Mouse (Mus musculus) bone marrow, adult 2 months (tissue): ENCODE data around the gene Kcnh4. TPM values are rescaled to one million over a fixed set of nuclear protein-coding genes. Genes with fewer than 3 reads are reported as not detected.

Experiments
- H3K27ac ChIP-seq: fragments of 200-500 bp; 2 replicates; pipeline ENCODE4 v1.5.1; 2012; ENCODE audit warnings: low read depth, mild to moderate bottlenecking, control low read depth, inconsistent platforms, low read length; ENCODE audit not compliant: control insufficient read depth, poor library complexity, insufficient read depth
- H3K4me1 ChIP-seq: fragments of 200-500 bp; 2 replicates; pipeline ENCODE4 v1.6.1; 2011; ENCODE audit warnings: low read length; ENCODE audit not compliant: control insufficient read depth, insufficient read depth
- H3K4me3 ChIP-seq: fragments of 200-500 bp; replicated peaks from 2 replicates; pipeline ENCODE3; 2011; ENCODE audit warnings: mild to moderate bottlenecking, low read depth, low read length, control low read depth; ENCODE audit not compliant: control insufficient read depth
- CTCF ChIP-seq: fragments of 200-500 bp; IDR thresholded peaks from 2 replicates; pipeline ENCODE4 v1.5.1; 2011; ENCODE audit warnings: low read length, control low read depth; ENCODE audit not compliant: control insufficient read depth, insufficient read depth
- POLR2A ChIP-seq: fragments of 200-500 bp; IDR thresholded peaks from 2 replicates; pipeline ENCODE4 v1.6.1; 2011; ENCODE audit warnings: low read depth, mild to moderate bottlenecking, control low read depth, low read length, borderline replicate concordance; ENCODE audit not compliant: control insufficient read depth
- WGBS: fragments of 180-500 bp; shearing (Covaris S2); methylation state at CpG from one replicate; pipeline ENCODE4 v1.1.7; 2018; 5-methylcytosine and 5-hydroxymethylcytosine counted together
- polyA plus RNA-seq: library from polyadenylated mRNA; stranded (reverse); fragments of >200 nt; gene quantifications from 2 replicates; pipeline ENCODE4 v1.2.4, GENCODE M21; 2011; ENCODE audit warnings: low replicate concordance; ENCODE audit not compliant: missing spikeins, insufficient read depth, insufficient read length

Kcnh4 gene
- polyA plus RNA-seq, 1 experiment, result not detected

DNA sequence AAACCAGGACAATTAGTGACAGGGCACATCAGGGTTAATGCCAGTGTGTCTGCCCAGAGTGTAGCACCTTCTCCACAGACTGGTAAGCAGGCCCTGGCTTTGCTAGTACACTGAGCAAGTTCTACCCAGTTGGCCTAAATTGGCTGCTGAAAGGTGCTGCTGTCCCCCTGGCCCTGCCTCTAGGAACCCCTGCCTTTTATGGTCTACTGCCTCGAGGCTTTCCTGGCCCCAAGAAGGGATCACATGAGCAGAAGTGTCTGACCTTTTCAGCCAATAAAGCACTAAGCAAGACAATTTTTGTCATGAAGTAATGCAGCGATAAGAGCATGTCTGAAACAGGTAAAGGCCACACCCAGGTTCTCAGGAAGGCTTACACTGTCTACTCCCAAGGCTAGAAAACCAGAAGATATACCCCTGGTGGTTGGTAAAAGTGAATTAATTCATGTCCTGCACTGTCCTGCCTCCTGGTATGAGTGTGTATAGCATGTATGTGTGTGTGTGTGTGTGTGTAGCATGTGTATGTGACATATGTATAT is 37.2 kb downstream of the Kcnh4 start:
- Histone ChIP-seq H3K4me3 (no peak overlapping the region), H3K4me1 (peaks cover 18% of the 10 kb centered on the region), H3K27ac (peak overlapping the region; percentile 46)
- TF ChIP-seq POLR2A (no peak), CTCF (no peak)
- 32% methylated on average over 2 of the region's 2 CpGs for WGBS

DNA sequence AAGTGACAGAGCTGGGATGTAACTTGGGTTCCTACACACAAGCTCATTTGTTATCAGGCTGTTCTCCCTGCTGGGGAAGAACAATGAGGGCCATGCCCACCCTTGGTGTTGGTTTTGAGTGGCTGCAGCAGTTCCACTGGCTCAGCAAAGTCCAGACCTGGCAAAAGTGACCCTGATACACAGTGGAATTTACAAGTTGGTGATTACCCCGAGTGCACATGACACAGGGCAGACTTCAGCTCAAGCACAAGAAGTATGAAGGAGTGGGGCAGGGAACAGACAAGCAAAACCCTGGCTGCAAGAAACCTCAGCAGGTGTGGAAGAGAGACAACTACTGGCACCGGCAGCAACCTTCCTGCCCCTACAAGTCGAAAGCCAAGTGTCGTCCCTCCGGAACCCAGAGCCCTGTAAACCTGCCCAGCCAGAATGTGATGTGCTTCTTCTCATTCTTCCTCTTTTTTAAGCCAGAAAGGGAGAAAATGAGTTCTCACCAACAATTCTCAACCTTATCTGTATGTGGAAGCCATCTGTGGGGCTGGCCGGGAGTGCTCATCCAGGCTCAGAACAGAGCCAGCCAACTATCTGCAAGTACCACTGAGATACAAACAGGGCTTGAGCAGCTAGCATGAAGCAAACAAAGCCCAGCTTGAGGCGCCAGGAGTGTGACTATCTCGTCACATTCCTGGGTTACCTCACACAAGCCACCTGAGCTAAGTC is 37.8 kb downstream of the Kcnh4 start:
- Histone ChIP-seq H3K4me3 (no peak overlapping the region), H3K4me1 (peaks cover 18% of the 10 kb centered on the region), H3K27ac (peak overlapping the region; percentile 46)
- TF ChIP-seq POLR2A (no peak), CTCF (no peak)
- 9% methylated on average over 8 of the region's 8 CpGs for WGBS

DNA sequence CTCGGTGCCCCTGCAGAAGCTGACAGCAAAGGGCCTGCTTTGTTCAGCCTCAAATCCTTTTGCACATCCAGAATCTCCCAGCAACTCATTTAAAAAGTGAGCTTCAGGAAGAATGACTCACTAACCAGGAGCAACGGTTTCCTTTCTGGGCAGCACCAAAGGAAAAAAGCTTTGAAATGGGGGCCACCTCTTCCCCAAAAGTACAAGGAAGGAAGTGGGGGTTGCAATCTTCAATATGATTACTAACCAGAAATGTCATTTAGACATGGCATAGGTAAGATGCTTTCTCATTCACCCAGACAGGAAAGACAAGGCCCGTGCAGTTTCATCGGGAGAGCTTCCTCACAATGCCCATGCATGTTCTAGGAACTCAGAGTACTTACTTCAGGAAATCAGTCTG is 38.5 kb downstream of the Kcnh4 start:
- Histone ChIP-seq H3K4me3 (no peak overlapping the region), H3K4me1 (peaks cover 18% of the 10 kb centered on the region), H3K27ac (peak overlapping the region; percentile 27)
- WGBS, result 5% methylated on average over 4 of the region's 4 CpGs
- TF ChIP-seq CTCF, result no peak
- TF ChIP-seq POLR2A, result no peak

DNA sequence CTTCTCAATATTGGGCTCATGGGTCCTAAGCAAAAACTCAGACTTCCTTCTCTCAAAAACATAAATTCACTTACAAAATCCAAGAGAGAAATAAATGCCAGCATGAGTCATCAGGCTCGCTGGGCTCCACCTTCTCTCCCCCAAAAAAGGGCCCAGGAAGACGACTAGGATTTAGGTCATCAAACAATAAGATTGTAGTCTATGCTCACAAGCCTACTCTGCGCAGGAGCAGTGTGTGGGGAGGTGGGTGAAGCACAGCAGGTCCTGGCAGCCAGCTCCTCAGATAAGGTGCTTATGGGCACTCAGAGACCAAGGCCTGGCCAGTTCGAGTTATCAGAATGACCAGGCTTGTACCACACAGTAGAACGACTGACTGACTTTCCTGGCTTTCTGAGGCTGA is 39.4 kb downstream of the Kcnh4 start:
- no peak for TF ChIP-seq POLR2A
- TF ChIP-seq CTCF, result no peak
- Histone ChIP-seq H3K27ac (peak overlapping the region; percentile 27; the same call in 1 of the 2 replicates), H3K4me1 (peaks cover 18% of the 10 kb centered on the region), H3K4me3 (no peak overlapping the region)
- 32% methylated on average over 5 of the region's 5 CpGs for WGBS

DNA sequence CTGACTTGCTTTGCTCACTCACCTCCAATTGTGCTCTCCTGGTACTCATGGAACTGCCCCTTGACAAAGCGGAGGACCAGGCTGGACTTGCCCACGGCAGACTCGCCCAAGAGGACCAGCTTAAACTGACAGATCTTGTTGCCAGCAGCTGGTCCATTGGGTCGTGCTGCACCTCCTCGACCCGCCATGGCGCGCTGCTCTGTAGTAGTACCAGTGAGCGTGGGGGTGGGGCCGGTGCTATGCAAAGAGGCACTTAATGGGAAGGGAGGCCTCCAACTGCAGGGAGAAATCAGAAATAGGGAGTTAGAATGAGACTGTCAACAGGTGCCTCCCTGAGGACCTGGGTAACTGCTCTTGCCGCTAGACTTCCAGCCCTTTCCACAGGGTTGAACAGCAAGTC is 39.8 kb downstream of the Kcnh4 start:
- H3K4me3 ChIP-seq, result no peak overlapping the region
- 83% methylated on average over 11 of the region's 11 CpGs for WGBS
- TF ChIP-seq CTCF (no peak), POLR2A (no peak)
- no peak overlapping the region for H3K27ac ChIP-seq
- peaks cover 14% of the 10 kb centered on the region for H3K4me1 ChIP-seq

DNA sequence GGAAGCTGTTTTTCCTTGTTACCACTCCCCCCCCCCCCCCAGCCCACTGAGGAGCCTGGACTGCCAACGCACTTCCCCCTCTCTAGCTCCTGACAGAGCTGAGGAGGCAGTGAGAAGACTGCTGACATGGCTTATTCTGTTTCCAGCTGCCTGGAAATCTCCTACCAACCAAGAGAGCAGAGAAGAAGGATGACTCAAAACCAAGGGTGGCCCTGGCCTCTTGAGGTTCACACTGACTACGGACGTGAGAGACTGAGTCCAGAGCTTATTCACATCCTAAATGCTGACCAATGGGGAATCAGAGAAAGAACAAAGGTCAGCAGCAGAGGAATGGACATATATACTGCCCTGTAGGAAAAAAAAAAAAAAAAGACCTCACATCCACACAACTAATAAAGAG is 40.4 kb downstream of the Kcnh4 start:
- no peak overlapping the region for H3K27ac ChIP-seq
- H3K4me1 ChIP-seq, result peaks cover 12% of the 10 kb centered on the region
- TF ChIP-seq POLR2A (no peak), CTCF (no peak)
- 61% methylated on average over 3 of the region's 3 CpGs for WGBS
- no peak overlapping the region for H3K4me3 ChIP-seq

DNA sequence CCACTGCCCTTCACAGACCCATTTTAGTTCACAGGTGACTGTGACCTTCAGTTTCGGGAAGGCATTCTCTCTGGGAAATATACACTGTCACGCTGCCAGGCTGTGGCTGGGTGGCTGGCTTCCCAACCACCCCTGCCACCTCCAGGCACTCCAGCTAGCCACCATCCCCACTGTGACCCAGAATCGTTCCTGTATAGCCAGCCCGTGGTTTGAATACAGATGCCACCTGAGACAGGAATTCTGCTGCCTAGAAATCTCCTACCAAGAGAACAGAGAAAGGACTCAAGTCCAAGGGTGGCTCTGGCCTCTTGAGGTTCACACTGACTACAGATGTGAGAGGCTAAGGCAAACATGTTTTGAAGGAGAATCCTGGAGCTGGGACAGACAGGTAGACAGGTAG is 40.9 kb downstream of the Kcnh4 start:
- WGBS, result 84% methylated on average over 4 of the region's 4 CpGs
- no peak overlapping the region for H3K4me3 ChIP-seq
- H3K4me1 ChIP-seq, result peaks cover 12% of the 10 kb centered on the region
- TF ChIP-seq POLR2A, result no peak
- TF ChIP-seq CTCF, result no peak
- H3K27ac ChIP-seq, result no peak overlapping the region

DNA sequence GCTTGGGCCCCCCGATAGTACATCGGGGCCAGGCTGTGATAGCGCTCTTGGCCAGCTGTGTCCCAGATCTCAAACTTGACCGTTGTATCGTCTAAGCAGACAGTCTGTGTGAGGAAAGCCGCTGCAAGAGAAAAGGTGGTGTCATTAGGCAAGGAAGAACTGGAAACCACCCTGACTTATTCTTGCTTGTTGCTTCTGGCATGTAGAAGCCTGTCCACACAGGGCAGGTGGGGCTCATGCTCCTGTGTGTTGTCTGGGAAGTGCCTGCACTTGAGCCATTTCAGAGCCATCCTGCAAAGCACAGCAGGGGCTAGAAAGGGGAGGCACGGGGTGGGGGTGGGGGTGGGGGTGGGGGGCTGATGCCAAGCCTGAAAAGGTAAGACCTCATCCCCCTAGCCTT is 41.3 kb downstream of the Kcnh4 start:
- TF ChIP-seq POLR2A, result no peak
- TF ChIP-seq CTCF, result no peak
- Histone ChIP-seq H3K4me1 (peaks cover 13% of the 10 kb centered on the region), H3K4me3 (no peak overlapping the region), H3K27ac (no peak overlapping the region)
- 94% methylated on average over 7 of the region's 7 CpGs for WGBS
